Mouse (Mus musculus) neural tube, embryonic 12.5 days (tissue): ENCODE measurements at regions not wholly inside any gene's neighbourhood (a gene's known extent, or its start where the extent isn't known, plus 50 kb on each side); places are given as distances from the start of the nearest gene placed in this dataset.

ENCODE experiments used
- ATAC-seq: fragments of 200-750 bp; cut with Nextera tagmentation; 2 replicates; pipeline ENCODE4 v1.8.0; 2017; ENCODE audit warnings: low read depth, mild to moderate bottlenecking, moderate TSS enrichment, moderate library complexity; ENCODE audit not compliant: low FRiP score
- H3K27ac ChIP-seq: fragments of 300-500 bp; sonication (generic); 2 replicates; pipeline ENCODE4 v1.5.1; 2016
- H3K27me3 ChIP-seq: fragments of 300-500 bp; sonication (generic); replicated peaks from 2 replicates; pipeline ENCODE4 v1.6.1; 2016; ENCODE audit warnings: mild to moderate bottlenecking
- H3K36me3 ChIP-seq: fragments of 300-500 bp; sonication (generic); 2 replicates; pipeline ENCODE4 v1.6.1; 2016; ENCODE audit warnings: mild to moderate bottlenecking
- H3K4me1 ChIP-seq: fragments of 300-500 bp; sonication (generic); 2 replicates; pipeline ENCODE4 v1.6.1; 2016
- H3K4me2 ChIP-seq: fragments of 300-500 bp; sonication (generic); replicated peaks from 2 replicates; pipeline ENCODE4 v1.6.1; 2016; ENCODE audit warnings: mild to moderate bottlenecking
- H3K4me3 ChIP-seq: fragments of 300-500 bp; sonication (generic); 2 replicates; pipeline ENCODE4 v1.5.1; 2016
- H3K9ac ChIP-seq: fragments of 300-500 bp; sonication (generic); 2 replicates; pipeline ENCODE4 v1.6.1; 2016; ENCODE audit warnings: mild to moderate bottlenecking
- H3K9me3 ChIP-seq: fragments of 300-500 bp; sonication (generic); 2 replicates; pipeline ENCODE4 v1.6.1; 2016; ENCODE audit warnings: mild to moderate bottlenecking
- WGBS: fragments of 180-500 bp; shearing (Covaris S2); methylation state at CpG from one replicate; pipeline ENCODE4 v1.1.7; 2016; 5-methylcytosine and 5-hydroxymethylcytosine counted together

GRCm38 (mm10) chr12:59582587-59582986, 363.1 kb upstream of the Fbxo33 start:
- no peak overlapping the region for H3K4me3 ChIP-seq
- no peak overlapping the region for H3K9ac ChIP-seq
- no peaks in the 10 kb centered on the region for H3K36me3 ChIP-seq
- H3K27ac ChIP-seq, result no peak overlapping the region
- H3K4me2 ChIP-seq, result no peak overlapping the region
- no peaks in the 10 kb centered on the region for H3K9me3 ChIP-seq
- no peaks in the 10 kb centered on the region for H3K27me3 ChIP-seq
- no peak for ATAC-seq
- H3K4me1 ChIP-seq, result no peaks in the 10 kb centered on the region
- 84% methylated on average over 1 of the region's 1 CpGs for WGBS

GRCm38 (mm10) chr12:59579694-59580093, 360.2 kb upstream of the Fbxo33 start:
- Histone ChIP-seq H3K4me3 (no peak overlapping the region), H3K4me2 (no peak overlapping the region)
- no peak for ATAC-seq

GRCm38 (mm10) chr12:59563960-59564359, 344.4 kb upstream of the Fbxo33 start:
- Histone ChIP-seq H3K4me1 (no peaks in the 10 kb centered on the region), H3K4me3 (no peak overlapping the region), H3K9me3 (no peaks in the 10 kb centered on the region), H3K9ac (no peak overlapping the region), H3K4me2 (no peak overlapping the region), H3K36me3 (no peaks in the 10 kb centered on the region), H3K27me3 (no peaks in the 10 kb centered on the region), H3K27ac (no peak overlapping the region)
- ATAC-seq, result no peak
- 88% methylated on average over 3 of the region's 3 CpGs for WGBS

More at GRCm38 (mm10) chr12:59579694-59580093, 360.2 kb upstream of the Fbxo33 start:
- no peaks in the 10 kb centered on the region for H3K9me3 ChIP-seq
- WGBS, result 82% methylated on average over 5 of the region's 5 CpGs
- H3K36me3 ChIP-seq, result no peaks in the 10 kb centered on the region
- H3K9ac ChIP-seq, result no peak overlapping the region
- H3K27ac ChIP-seq, result no peak overlapping the region
- no peaks in the 10 kb centered on the region for H3K4me1 ChIP-seq
- H3K27me3 ChIP-seq, result no peaks in the 10 kb centered on the region

- no peak for ATAC-seq
- Histone ChIP-seq H3K4me1 (no peaks in the 10 kb centered on the region), H3K4me2 (no peak overlapping the region), H3K9ac (no peak overlapping the region), H3K9me3 (no peaks in the 10 kb centered on the region), H3K36me3 (no peaks in the 10 kb centered on the region), H3K27ac (no peak overlapping the region), H3K4me3 (no peak overlapping the region), H3K27me3 (no peaks in the 10 kb centered on the region)
- WGBS, result 88% methylated on average over 2 of the region's 2 CpGs
These were observed 320.3 kb upstream of the Fbxo33 start for GRCm38 (mm10) chr12:59539788-59540187.

GRCm38 (mm10) chr12:59530521-59530920, 311.0 kb upstream of the Fbxo33 start:
- Histone ChIP-seq H3K9ac (no peak overlapping the region), H3K27ac (no peak overlapping the region), H3K9me3 (no peaks in the 10 kb centered on the region), H3K4me3 (no peak overlapping the region), H3K4me2 (no peak overlapping the region), H3K27me3 (no peaks in the 10 kb centered on the region), H3K4me1 (no peaks in the 10 kb centered on the region), H3K36me3 (no peaks in the 10 kb centered on the region)
- ATAC-seq, result no peak
- WGBS, result 82% methylated on average over 4 of the region's 4 CpGs

- Histone ChIP-seq H3K9ac (no peak overlapping the region), H3K4me1 (no peaks in the 10 kb centered on the region), H3K27me3 (no peaks in the 10 kb centered on the region), H3K4me2 (no peak overlapping the region), H3K36me3 (no peaks in the 10 kb centered on the region), H3K9me3 (no peaks in the 10 kb centered on the region), H3K27ac (no peak overlapping the region), H3K4me3 (no peak overlapping the region)
- ATAC-seq, result no peak
- 91% methylated on average over 2 of the region's 2 CpGs for WGBS
These were observed 303.8 kb upstream of the Fbxo33 start for GRCm38 (mm10) chr12:59523368-59523767.

- no peaks in the 10 kb centered on the region for H3K4me1 ChIP-seq
- no peak overlapping the region for H3K4me3 ChIP-seq
- no peak overlapping the region for H3K9ac ChIP-seq
- H3K4me2 ChIP-seq, result no peak overlapping the region
- H3K9me3 ChIP-seq, result no peaks in the 10 kb centered on the region
- H3K27me3 ChIP-seq, result no peaks in the 10 kb centered on the region
- no peaks in the 10 kb centered on the region for H3K36me3 ChIP-seq
- no peak overlapping the region for H3K27ac ChIP-seq
- ATAC-seq, result no peak
- WGBS, result 93% methylated on average over 3 of the region's 3 CpGs
These were observed 302.4 kb upstream of the Fbxo33 start for GRCm38 (mm10) chr12:59521946-59522345.

GRCm38 (mm10) chr12:59509857-59510256, 290.3 kb upstream of the Fbxo33 start:
- 85% methylated on average over 4 of the region's 4 CpGs for WGBS
- H3K4me1 ChIP-seq, result no peaks in the 10 kb centered on the region
- H3K4me2 ChIP-seq, result no peak overlapping the region
- H3K9ac ChIP-seq, result no peak overlapping the region
- no peaks in the 10 kb centered on the region for H3K9me3 ChIP-seq
- no peak overlapping the region for H3K4me3 ChIP-seq
- ATAC-seq, result no peak
- H3K27ac ChIP-seq, result no peak overlapping the region
- H3K27me3 ChIP-seq, result no peaks in the 10 kb centered on the region
- no peaks in the 10 kb centered on the region for H3K36me3 ChIP-seq

GRCm38 (mm10) chr12:59509175-59509574, 289.6 kb upstream of the Fbxo33 start:
- Histone ChIP-seq H3K9ac (no peak overlapping the region), H3K36me3 (no peaks in the 10 kb centered on the region), H3K4me3 (no peak overlapping the region), H3K27me3 (no peaks in the 10 kb centered on the region), H3K9me3 (no peaks in the 10 kb centered on the region), H3K27ac (no peak overlapping the region), H3K4me1 (no peaks in the 10 kb centered on the region), H3K4me2 (no peak overlapping the region)
- ATAC-seq, result no peak
- 48% methylated on average over 2 of the region's 2 CpGs for WGBS

GRCm38 (mm10) chr12:59507431-59507830, 287.9 kb upstream of the Fbxo33 start:
- Histone ChIP-seq H3K27me3 (no peaks in the 10 kb centered on the region), H3K9me3 (no peaks in the 10 kb centered on the region), H3K4me3 (no peak overlapping the region), H3K9ac (no peak overlapping the region), H3K4me1 (no peaks in the 10 kb centered on the region), H3K4me2 (no peak overlapping the region), H3K36me3 (no peaks in the 10 kb centered on the region), H3K27ac (no peak overlapping the region)
- 48% methylated on average over 1 of the region's 1 CpGs for WGBS
- ATAC-seq, result no peak

- no peak overlapping the region for H3K9ac ChIP-seq
- H3K36me3 ChIP-seq, result no peaks in the 10 kb centered on the region
- WGBS, result 93% methylated on average over 1 of the region's 1 CpGs
- ATAC-seq, result no peak
- no peaks in the 10 kb centered on the region for H3K27me3 ChIP-seq
- no peaks in the 10 kb centered on the region for H3K4me1 ChIP-seq
- no peaks in the 10 kb centered on the region for H3K9me3 ChIP-seq
- H3K4me2 ChIP-seq, result no peak overlapping the region
- no peak overlapping the region for H3K4me3 ChIP-seq
- no peak overlapping the region for H3K27ac ChIP-seq
These were observed 277.9 kb upstream of the Fbxo33 start for GRCm38 (mm10) chr12:59497434-59497833.

GRCm38 (mm10) chr12:59488019-59488418, 268.5 kb upstream of the Fbxo33 start:
- Histone ChIP-seq H3K9ac (no peak overlapping the region), H3K27ac (no peak overlapping the region), H3K4me2 (no peak overlapping the region), H3K4me1 (no peaks in the 10 kb centered on the region), H3K9me3 (no peaks in the 10 kb centered on the region), H3K4me3 (no peak overlapping the region), H3K36me3 (no peaks in the 10 kb centered on the region), H3K27me3 (no peaks in the 10 kb centered on the region)
- no peak for ATAC-seq
- 87% methylated on average over 6 of the region's 6 CpGs for WGBS

- Histone ChIP-seq H3K4me1 (no peaks in the 10 kb centered on the region), H3K36me3 (no peaks in the 10 kb centered on the region), H3K4me3 (no peak overlapping the region), H3K27me3 (no peaks in the 10 kb centered on the region), H3K9me3 (no peaks in the 10 kb centered on the region), H3K4me2 (no peak overlapping the region), H3K9ac (no peak overlapping the region), H3K27ac (no peak overlapping the region)
- no peak for ATAC-seq
- WGBS, result 90% methylated on average over 1 of the region's 1 CpGs
These were observed 268.0 kb upstream of the Fbxo33 start for GRCm38 (mm10) chr12:59487507-59487906.
